Mouse (Mus musculus) bone marrow, adult 2 months (tissue): ENCODE measurements around the gene Megf11. TPM values are rescaled to one million over a fixed set of nuclear protein-coding genes. Genes with fewer than 3 reads are reported as not detected.

Experiments used
- H3K27ac ChIP-seq: fragments of 200-500 bp; 2 replicates; pipeline ENCODE4 v1.5.1; 2012; ENCODE audit warnings: low read depth, mild to moderate bottlenecking, control low read depth, inconsistent platforms, low read length; ENCODE audit not compliant: control insufficient read depth, poor library complexity, insufficient read depth
- H3K4me1 ChIP-seq: fragments of 200-500 bp; 2 replicates; pipeline ENCODE4 v1.6.1; 2011; ENCODE audit warnings: low read length; ENCODE audit not compliant: control insufficient read depth, insufficient read depth
- H3K4me3 ChIP-seq: fragments of 200-500 bp; replicated peaks from 2 replicates; pipeline ENCODE3; 2011; ENCODE audit warnings: mild to moderate bottlenecking, low read depth, low read length, control low read depth; ENCODE audit not compliant: control insufficient read depth
- CTCF ChIP-seq: fragments of 200-500 bp; IDR thresholded peaks from 2 replicates; pipeline ENCODE4 v1.5.1; 2011; ENCODE audit warnings: low read length, control low read depth; ENCODE audit not compliant: control insufficient read depth, insufficient read depth
- POLR2A ChIP-seq: fragments of 200-500 bp; IDR thresholded peaks from 2 replicates; pipeline ENCODE4 v1.6.1; 2011; ENCODE audit warnings: low read depth, mild to moderate bottlenecking, control low read depth, low read length, borderline replicate concordance; ENCODE audit not compliant: control insufficient read depth
- WGBS: fragments of 180-500 bp; shearing (Covaris S2); methylation state at CpG from one replicate; pipeline ENCODE4 v1.1.7; 2018; 5-methylcytosine and 5-hydroxymethylcytosine counted together
- polyA plus RNA-seq: library from polyadenylated mRNA; stranded (reverse); fragments of >200 nt; gene quantifications from 2 replicates; pipeline ENCODE4 v1.2.4, GENCODE M21; 2011; ENCODE audit warnings: low replicate concordance; ENCODE audit not compliant: missing spikeins, insufficient read depth, insufficient read length

Megf11 gene
- polyA plus RNA-seq, 1 experiment, result not detected

- TF ChIP-seq CTCF (no peak), POLR2A (no peak)
- Histone ChIP-seq H3K4me3 (peak overlapping the region; percentile 84), H3K27ac (peak overlapping the region; percentile 86; the same call in 1 of the 2 replicates), H3K4me1 (no peaks in the 10 kb centered on the region; the same call in 1 of the 2 replicates)
- 3% methylated on average over 9 of the region's 9 CpGs for WGBS
These were observed 350.7 kb downstream of the Megf11 start for GRCm38 (mm10) chr9:64736076-64736638.

- Histone ChIP-seq H3K4me1 (no peaks in the 10 kb centered on the region; the same call in 1 of the 2 replicates), H3K27ac (peak overlapping the region; percentile 86), H3K4me3 (peak overlapping the region; percentile 84)
- no peak for TF ChIP-seq POLR2A
- TF ChIP-seq CTCF, result peak; percentile 3; the same call in 1 of the 2 replicates
- WGBS, result under 1% methylated on average over 35 of the region's 35 CpGs
These were observed 351.4 kb downstream of the Megf11 start for GRCm38 (mm10) chr9:64736639-64737405.

GRCm38 (mm10) chr9:64737406-64738201 lies 352.2 kb downstream of the Megf11 start, which contains the start of gene Rab11a:
Gene Rab11a (minus strand): TSS chr9:64737758.
- H3K4me1 ChIP-seq, result no peaks in the 10 kb centered on the region; the same call in 1 of the 2 replicates
- under 1% methylated on average over 61 of the region's 61 CpGs for WGBS
- TF ChIP-seq CTCF (no peak), POLR2A (peak; percentile 77; the same call in 1 of the 2 replicates)
- H3K27ac ChIP-seq, result peak within 1 kb of the TSS; percentile 86
- H3K4me3 ChIP-seq, result peak within 1 kb of the TSS; percentile 84

- TF ChIP-seq CTCF (no peak), POLR2A (no peak)
- no peak overlapping the region for H3K4me3 ChIP-seq
- no peak overlapping the region for H3K27ac ChIP-seq
- H3K4me1 ChIP-seq, result no peaks in the 10 kb centered on the region; the same call in 1 of the 2 replicates
- 64% methylated on average over 2 of the region's 2 CpGs for WGBS
These were observed 353.6 kb downstream of the Megf11 start for GRCm38 (mm10) chr9:64739001-64739400.

- TF ChIP-seq CTCF (no peak), POLR2A (no peak)
- 51% methylated on average over 1 of the region's 1 CpGs for WGBS
- Histone ChIP-seq H3K4me3 (no peak overlapping the region), H3K4me1 (no peaks in the 10 kb centered on the region), H3K27ac (no peak overlapping the region)
These were observed 357.0 kb downstream of the Megf11 start for GRCm38 (mm10) chr9:64742453-64742852.

- H3K4me3 ChIP-seq, result no peak overlapping the region
- WGBS, result 75% methylated on average over 4 of the region's 4 CpGs
- no peak for TF ChIP-seq CTCF
- TF ChIP-seq POLR2A, result no peak
- H3K27ac ChIP-seq, result no peak overlapping the region
- H3K4me1 ChIP-seq, result no peaks in the 10 kb centered on the region
These were observed 362.3 kb downstream of the Megf11 start for GRCm38 (mm10) chr9:64747735-64748134.

GRCm38 (mm10) chr9:64749314-64749713 lies 363.9 kb downstream of the Megf11 start:
- 31% methylated on average over 6 of the region's 6 CpGs for WGBS
- no peak overlapping the region for H3K4me3 ChIP-seq
- TF ChIP-seq POLR2A (no peak), CTCF (no peak)
- no peak overlapping the region for H3K27ac ChIP-seq
- H3K4me1 ChIP-seq, result no peaks in the 10 kb centered on the region

- Histone ChIP-seq H3K4me3 (no peak overlapping the region), H3K4me1 (no peaks in the 10 kb centered on the region), H3K27ac (no peak overlapping the region)
- TF ChIP-seq POLR2A (no peak), CTCF (no peak)
- 11% methylated on average over 5 of the region's 5 CpGs for WGBS
These were observed 367.1 kb downstream of the Megf11 start for GRCm38 (mm10) chr9:64752575-64752974.
